Mouse (Mus musculus): ENCODE measurements at regions not wholly inside any gene's neighbourhood (a gene's known extent, or its start where the extent isn't known, plus 50 kb on each side); places are given as distances from the start of the nearest gene placed in this dataset.

DNA sequence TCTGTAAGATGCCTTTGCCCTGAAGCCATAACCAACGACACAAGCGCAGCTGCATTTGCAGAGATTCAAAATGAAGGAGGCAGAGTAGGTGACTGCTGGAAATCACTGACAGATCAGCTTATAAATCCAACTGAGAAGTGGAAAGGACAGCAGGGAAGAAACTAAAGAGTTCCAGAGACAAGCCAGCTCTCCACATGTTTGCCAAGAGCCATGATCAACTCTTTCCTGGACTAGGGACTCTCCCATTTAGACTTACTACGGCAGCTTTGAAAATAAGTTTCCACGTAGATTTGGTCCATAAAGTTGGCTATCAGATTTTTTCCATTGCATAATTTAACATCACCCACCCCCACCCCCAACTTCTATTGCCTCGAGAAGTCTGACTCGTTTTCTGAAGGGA, 269.7 kb downstream of the Ndfip2 start:
- H3K36me3 ChIP-seq: no peaks in the 10 kb centered on the region
- H3K27me3 ChIP-seq: no peaks in the 10 kb centered on the region
- no peak overlapping the region for H3K4me2 ChIP-seq
- no peak overlapping the region for H3K9ac ChIP-seq
- no peak overlapping the region for H3K27ac ChIP-seq (replicated peaks)
- H3K9me3 ChIP-seq: no peaks in the 10 kb centered on the region
- H3K4me1 ChIP-seq (replicated peaks): no peaks in the 10 kb centered on the region
- no peak for ATAC-seq (ENCODE audit: low FRiP score, low read depth)
- WGBS: 86% methylated on average over 6 of the region's 6 CpGs
- no peak overlapping the region for H3K4me3 ChIP-seq

GRCm38 (mm10) chr14:105523849-105524248, 265.5 kb downstream of the Ndfip2 start:
- Histone ChIP-seq H3K9ac (no peak overlapping the region), H3K36me3 (no peaks in the 10 kb centered on the region), H3K4me3 (no peak overlapping the region), H3K27me3 (no peaks in the 10 kb centered on the region), H3K4me2 (no peak overlapping the region), H3K9me3 (no peaks in the 10 kb centered on the region), H3K27ac (replicated peaks) (no peak overlapping the region), H3K4me1 (replicated peaks) (no peaks in the 10 kb centered on the region)
- no peak for ATAC-seq (ENCODE audit: low FRiP score, low read depth)
- 88% methylated on average over 4 of the region's 4 CpGs for WGBS

DNA sequence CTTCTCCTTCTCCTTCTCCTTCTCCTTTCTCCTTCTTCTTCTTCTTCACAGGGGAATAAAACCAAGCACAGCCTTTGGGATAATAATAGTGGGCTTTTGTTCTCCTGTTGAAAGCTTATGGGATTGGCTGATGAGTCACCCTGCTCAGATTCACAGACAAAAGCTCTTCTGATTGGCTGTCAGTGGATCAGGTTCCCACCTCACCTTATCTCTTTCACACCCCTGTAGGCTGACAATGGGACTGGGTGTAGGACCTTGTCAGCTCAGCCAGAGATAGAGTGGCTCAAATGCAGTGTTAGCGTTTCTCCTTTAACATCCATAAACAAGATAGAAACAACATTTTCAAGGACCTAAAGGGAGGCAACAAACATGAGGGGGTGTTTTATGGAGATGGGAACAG, 263.9 kb downstream of the Ndfip2 start:
- no peak for ATAC-seq (ENCODE audit: low FRiP score, low read depth)
- H3K9ac ChIP-seq: no peak overlapping the region
- no peaks in the 10 kb centered on the region for H3K27me3 ChIP-seq
- H3K4me1 ChIP-seq (replicated peaks): no peaks in the 10 kb centered on the region
- WGBS: 71% methylated on average over 1 of the region's 1 CpGs
- no peak overlapping the region for H3K4me2 ChIP-seq
- no peaks in the 10 kb centered on the region for H3K36me3 ChIP-seq
- H3K27ac ChIP-seq (replicated peaks): no peak overlapping the region
- no peaks in the 10 kb centered on the region for H3K9me3 ChIP-seq
- no peak overlapping the region for H3K4me3 ChIP-seq

DNA sequence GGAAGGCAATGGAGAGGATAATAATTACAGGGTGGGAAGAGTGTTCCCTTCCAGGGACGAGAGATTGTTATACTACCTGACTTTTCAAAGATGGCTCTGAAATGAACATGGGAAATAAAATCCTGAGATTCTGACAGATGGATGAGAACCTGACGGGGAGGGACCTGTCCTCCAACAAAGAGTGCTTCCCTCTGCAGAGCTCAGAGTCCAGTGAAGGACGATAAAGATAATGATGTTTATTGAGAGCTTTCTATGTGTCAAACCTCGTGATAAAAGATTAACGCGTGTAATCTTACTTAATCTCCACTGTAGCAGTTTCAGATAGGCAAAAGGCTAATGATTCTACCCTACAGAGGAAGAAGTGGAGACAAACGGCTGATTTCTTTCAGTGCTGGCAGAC, 260.3 kb downstream of the Ndfip2 start:
- Histone ChIP-seq H3K36me3 (no peaks in the 10 kb centered on the region), H3K27ac (replicated peaks) (no peak overlapping the region), H3K9ac (no peak overlapping the region), H3K4me1 (replicated peaks) (no peaks in the 10 kb centered on the region), H3K9me3 (no peaks in the 10 kb centered on the region), H3K4me2 (no peak overlapping the region), H3K27me3 (no peaks in the 10 kb centered on the region), H3K4me3 (no peak overlapping the region)
- WGBS: 66% methylated on average over 7 of the region's 7 CpGs
- ATAC-seq (ENCODE audit: low FRiP score, low read depth): no peak

DNA sequence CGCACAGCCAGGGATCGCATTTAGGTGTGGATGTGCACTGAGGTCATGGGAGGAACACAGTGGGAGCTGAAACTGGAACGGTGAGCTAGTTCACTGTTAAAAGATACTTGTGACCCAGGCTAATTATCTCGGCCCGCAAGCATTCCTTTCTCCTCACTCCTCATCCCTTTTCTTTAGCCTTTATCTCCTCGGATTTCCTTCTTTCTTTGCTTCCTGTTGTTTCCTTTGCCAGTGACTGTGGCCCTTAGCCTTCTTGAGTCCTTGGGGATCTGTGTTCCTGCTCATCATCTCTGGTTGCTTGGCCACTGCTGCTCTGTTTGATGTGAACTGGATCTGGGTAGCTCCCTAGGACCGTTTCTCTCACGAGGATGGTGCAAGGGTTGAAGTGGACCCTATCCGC, 256.0 kb downstream of the Ndfip2 start:
- WGBS: 82% methylated on average over 9 of the region's 9 CpGs
- H3K27ac ChIP-seq (replicated peaks): no peak overlapping the region

DNA sequence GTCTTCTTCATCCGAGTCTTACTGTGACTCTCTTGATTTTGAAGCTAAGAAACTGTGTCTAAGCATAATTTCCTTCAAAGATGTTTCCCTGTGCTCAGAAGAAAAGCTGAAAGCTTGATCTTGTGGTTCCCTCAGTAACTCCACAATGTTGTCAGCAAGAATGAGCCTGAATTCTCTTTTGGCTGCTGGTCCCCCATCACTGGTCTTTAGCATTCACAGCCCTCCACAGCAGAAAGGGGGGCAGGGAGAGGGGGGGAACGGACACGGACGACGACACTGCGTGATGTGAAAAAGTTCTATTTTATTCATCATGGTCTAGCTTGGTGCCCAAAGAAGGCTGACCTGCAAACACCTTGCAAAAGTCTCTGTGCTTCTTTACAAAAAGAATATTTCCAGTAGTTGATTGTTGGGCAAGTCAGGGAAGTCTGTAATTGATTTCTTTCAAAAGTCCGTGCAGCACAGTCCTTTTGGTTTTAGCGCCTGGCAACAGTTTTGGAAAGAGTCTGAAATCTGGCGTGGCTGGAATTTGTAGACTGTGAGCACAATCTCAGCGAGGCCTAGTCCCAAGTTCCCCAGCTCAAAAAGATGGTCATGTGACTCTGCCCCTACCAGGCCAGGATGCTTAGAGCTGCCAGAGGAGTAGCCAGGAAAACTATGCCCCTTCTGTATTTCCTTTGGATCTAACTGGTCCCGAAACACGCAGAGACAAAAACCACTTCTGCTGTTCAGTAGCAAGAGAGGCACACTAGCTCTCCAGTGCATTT, 254.7 kb downstream of the Ndfip2 start:
- Histone ChIP-seq H3K27ac (replicated peaks) (peak overlapping the region; percentile 64), H3K9me3 (no peaks in the 10 kb centered on the region), H3K9ac (no peak overlapping the region), H3K4me3 (no peak overlapping the region), H3K4me1 (replicated peaks) (no peaks in the 10 kb centered on the region), H3K4me2 (no peak overlapping the region), H3K27me3 (no peaks in the 10 kb centered on the region), H3K36me3 (no peaks in the 10 kb centered on the region)
- WGBS: 66% methylated on average over 12 of the region's 12 CpGs
- ATAC-seq (ENCODE audit: low FRiP score, low read depth): peak; percentile 90

More for the DNA sequence above, 256.0 kb downstream of the Ndfip2 start:
- H3K9ac ChIP-seq: no peak overlapping the region
- H3K27me3 ChIP-seq: no peaks in the 10 kb centered on the region
- H3K4me2 ChIP-seq: no peak overlapping the region
- H3K36me3 ChIP-seq: no peaks in the 10 kb centered on the region
- no peaks in the 10 kb centered on the region for H3K4me1 ChIP-seq (replicated peaks)
- no peak for ATAC-seq (ENCODE audit: low FRiP score, low read depth)
- no peak overlapping the region for H3K4me3 ChIP-seq
- no peaks in the 10 kb centered on the region for H3K9me3 ChIP-seq

GRCm38 (mm10) chr14:105511826-105512225, 253.5 kb downstream of the Ndfip2 start:
- no peaks in the 10 kb centered on the region for H3K9me3 ChIP-seq
- no peak overlapping the region; the same call in 1 of the 2 replicates for H3K27ac ChIP-seq (replicated peaks)
- no peak overlapping the region for H3K9ac ChIP-seq
- no peaks in the 10 kb centered on the region for H3K27me3 ChIP-seq
- H3K36me3 ChIP-seq: no peaks in the 10 kb centered on the region
- no peak overlapping the region for H3K4me3 ChIP-seq
- no peak for ATAC-seq (ENCODE audit: low FRiP score, low read depth)
- H3K4me1 ChIP-seq (replicated peaks): no peaks in the 10 kb centered on the region
- 94% methylated on average over 4 of the region's 4 CpGs for WGBS
- H3K4me2 ChIP-seq: no peak overlapping the region

- Histone ChIP-seq H3K9ac (no peak overlapping the region), H3K27me3 (no peaks in the 10 kb centered on the region), H3K27ac (replicated peaks) (no peak overlapping the region), H3K4me1 (replicated peaks) (no peaks in the 10 kb centered on the region), H3K36me3 (no peaks in the 10 kb centered on the region), H3K4me3 (no peak overlapping the region), H3K4me2 (no peak overlapping the region), H3K9me3 (no peaks in the 10 kb centered on the region)
- no peak for ATAC-seq (ENCODE audit: low FRiP score, low read depth)
- 96% methylated on average over 3 of the region's 3 CpGs for WGBS
These were observed 252.8 kb downstream of the Ndfip2 start for GRCm38 (mm10) chr14:105511135-105511534.

GRCm38 (mm10) chr14:105505261-105505660, 246.9 kb downstream of the Ndfip2 start:
- Histone ChIP-seq H3K36me3 (no peaks in the 10 kb centered on the region), H3K9ac (no peak overlapping the region), H3K4me3 (no peak overlapping the region), H3K27ac (replicated peaks) (no peak overlapping the region), H3K4me1 (replicated peaks) (peaks cover 23% of the 10 kb centered on the region), H3K9me3 (no peaks in the 10 kb centered on the region), H3K27me3 (no peaks in the 10 kb centered on the region; the same call in 1 of the 2 replicates), H3K4me2 (no peak overlapping the region)
- no peak for ATAC-seq (ENCODE audit: low FRiP score, low read depth)
- WGBS: 80% methylated on average over 4 of the region's 4 CpGs

- ATAC-seq (ENCODE audit: low FRiP score, low read depth): no peak
- Histone ChIP-seq H3K27me3 (no peaks in the 10 kb centered on the region; the same call in 1 of the 2 replicates), H3K9ac (no peak overlapping the region), H3K36me3 (no peaks in the 10 kb centered on the region), H3K27ac (replicated peaks) (no peak overlapping the region), H3K4me1 (replicated peaks) (peaks cover 28% of the 10 kb centered on the region), H3K4me2 (no peak overlapping the region), H3K4me3 (no peak overlapping the region), H3K9me3 (no peaks in the 10 kb centered on the region)
- WGBS: 89% methylated on average over 3 of the region's 3 CpGs
These were observed 246.0 kb downstream of the Ndfip2 start for GRCm38 (mm10) chr14:105504376-105504775.

DNA sequence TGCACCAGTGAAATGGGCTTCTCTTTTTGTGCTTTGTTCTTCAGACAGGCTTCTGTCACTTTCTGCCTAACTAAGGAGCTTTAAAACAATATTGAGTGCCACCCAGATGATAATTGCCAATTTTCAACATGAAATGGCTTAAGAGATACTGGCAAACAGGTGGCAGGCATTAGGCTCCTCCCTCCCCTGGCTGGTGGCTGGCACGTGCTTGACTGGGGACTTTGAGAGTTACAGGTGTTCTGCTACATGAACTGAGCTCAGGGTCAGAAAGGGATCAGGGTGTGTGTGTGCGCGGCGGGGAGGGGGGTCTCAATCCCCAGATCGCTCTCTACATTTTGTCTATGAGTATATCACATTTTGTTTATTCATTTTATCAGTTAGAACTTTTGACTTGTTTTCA, 245.4 kb downstream of the Ndfip2 start:
- no peak for ATAC-seq (ENCODE audit: low FRiP score, low read depth)
- Histone ChIP-seq H3K27ac (replicated peaks) (no peak overlapping the region), H3K27me3 (no peaks in the 10 kb centered on the region; the same call in 1 of the 2 replicates), H3K36me3 (no peaks in the 10 kb centered on the region), H3K4me1 (replicated peaks) (peaks cover 34% of the 10 kb centered on the region), H3K4me2 (no peak overlapping the region), H3K9me3 (no peaks in the 10 kb centered on the region), H3K4me3 (no peak overlapping the region), H3K9ac (no peak overlapping the region)
- 79% methylated on average over 5 of the region's 5 CpGs for WGBS

DNA sequence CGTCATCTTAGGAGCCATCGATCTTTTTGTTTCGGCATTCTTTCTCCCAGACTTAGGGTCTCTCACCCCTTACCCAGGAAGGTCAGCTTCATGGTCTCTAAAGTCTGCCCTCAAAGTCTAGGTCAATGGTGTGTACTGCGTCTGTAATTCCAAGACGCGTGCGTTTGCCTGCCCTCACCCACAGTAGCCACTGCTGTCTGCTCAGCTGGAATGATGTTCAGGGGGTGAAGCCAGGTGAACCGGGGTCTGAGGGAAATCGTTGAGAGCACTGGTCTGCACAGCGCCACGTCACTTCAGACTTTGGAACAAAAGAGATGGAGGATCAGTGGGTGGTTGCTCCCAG, 244.2 kb downstream of the Ndfip2 start:
- Histone ChIP-seq H3K4me1 (replicated peaks) (peaks cover 40% of the 10 kb centered on the region), H3K9me3 (no peaks in the 10 kb centered on the region), H3K27ac (replicated peaks) (no peak overlapping the region), H3K36me3 (no peaks in the 10 kb centered on the region), H3K4me2 (peak overlapping the region; percentile 48), H3K4me3 (no peak overlapping the region), H3K9ac (no peak overlapping the region), H3K27me3 (no peaks in the 10 kb centered on the region; the same call in 1 of the 2 replicates)
- ATAC-seq (ENCODE audit: low FRiP score, low read depth): no peak
- WGBS: 10% methylated on average over 11 of the region's 11 CpGs

Data from hindbrain, embryonic 15.5 days (tissue).